Mouse (Mus musculus) CH12.LX (cell line): ENCODE results near the gene Slc7a7. TPM values are rescaled to one million over a fixed set of nuclear protein-coding genes. Genes with fewer than 3 reads are reported as not detected.

Experiments used
- DNase-seq: peaks from one replicate; pipeline ENCODE4 v3.0.0-alpha.2; 2013; ENCODE audit errors: extremely low read depth
- H3K27ac ChIP-seq: 2 replicates; pipeline ENCODE4 v1.5.1; 2012; ENCODE audit warnings: low read depth, mild to moderate bottlenecking, control low read depth, moderate library complexity; ENCODE audit not compliant: insufficient read depth
- H3K27me3 ChIP-seq: replicated peaks from 2 replicates; pipeline ENCODE3; 2012; ENCODE audit warnings: inconsistent platforms
- H3K36me3 ChIP-seq, 2 experiments: replicated peaks in 1 of 2; 2 replicates each; pipeline versions ENCODE3 to v1.6.1; 2012; ENCODE audit warnings: inconsistent platforms in 1 of 2, low read length in 1 of 2, mild to moderate bottlenecking in 1 of 2, mixed read lengths in 1 of 2, moderate library complexity in 1 of 2; ENCODE audit not compliant: control insufficient read depth in 1 of 2, insufficient read depth in 1 of 2
- H3K4me1 ChIP-seq, 2 experiments: 2 replicates each; pipeline ENCODE4 v1.6.1; 2012; ENCODE audit warnings: inconsistent platforms in 1 of 2, moderate library complexity in 1 of 2; ENCODE audit not compliant: insufficient read depth in 2 of 2, control insufficient read depth in 1 of 2
- H3K4me2 ChIP-seq: 2 replicates; pipeline ENCODE4 v1.6.1; 2012; ENCODE audit warnings: low read depth, mild to moderate bottlenecking, control low read depth; ENCODE audit not compliant: poor library complexity, insufficient read depth, severe bottlenecking
- H3K4me3 ChIP-seq, 3 experiments: fragments of 150-350 bp in 1 of 3; sonication (generic) in 1 of 3; replicated peaks in 1 of 3; 2 replicates each; pipeline versions ENCODE3 to v1.5.1; 2011 to 2012; ENCODE audit warnings: low read depth in 2 of 3, low read length in 2 of 3, mild to moderate bottlenecking in 2 of 3, moderate library complexity in 2 of 3, control low read depth in 1 of 3, improper control_type of control experiment in 1 of 3, inconsistent platforms in 1 of 3, mixed read lengths in 1 of 3; ENCODE audit not compliant: poor library complexity in 1 of 3
- H3K79me2 ChIP-seq: replicated peaks from 2 replicates; pipeline ENCODE4 v1.6.1; 2012; ENCODE audit warnings: mild to moderate bottlenecking, moderate library complexity; ENCODE audit not compliant: control insufficient read depth, poor library complexity, insufficient read depth, severe bottlenecking; ENCODE audit errors: extremely low read depth
- H3K9ac ChIP-seq: 2 replicates; pipeline ENCODE4 v1.6.1; 2012; ENCODE audit warnings: low read depth, mild to moderate bottlenecking, control low read depth, moderate library complexity; ENCODE audit not compliant: insufficient read depth
- H3K9me3 ChIP-seq: replicated peaks from 2 replicates; pipeline ENCODE3; 2012; ENCODE audit warnings: low read length, inconsistent platforms, mixed read lengths
- CHD2 ChIP-seq: IDR thresholded peaks from 2 replicates; pipeline ENCODE4 v1.6.1; 2011; ENCODE audit warnings: low read length, improper control_type of control experiment
- E2F4 ChIP-seq: IDR thresholded peaks from 2 replicates; pipeline ENCODE4 v1.6.1; 2011; ENCODE audit warnings: low read depth, low read length, improper control_type of control experiment; ENCODE audit not compliant: insufficient replicate concordance
- ELF1 ChIP-seq: IDR thresholded peaks from 2 replicates; pipeline ENCODE4 v1.6.1; 2014; ENCODE audit warnings: low read depth, mild to moderate bottlenecking, inconsistent platforms, low read length, improper control_type of control experiment
- GABPA ChIP-seq: IDR thresholded peaks from 2 replicates; pipeline ENCODE4 v1.6.1; 2012; ENCODE audit warnings: low read depth, low read length, improper control_type of control experiment, inconsistent platforms; ENCODE audit not compliant: insufficient replicate concordance
- HCFC1 ChIP-seq: IDR thresholded peaks from 2 replicates; pipeline ENCODE4 v1.6.1; 2012; ENCODE audit warnings: low read depth, mild to moderate bottlenecking, inconsistent platforms, low read length, improper control_type of control experiment
- IRF4 ChIP-seq: IDR thresholded peaks from 2 replicates; pipeline ENCODE4 v1.6.1; 2014; ENCODE audit warnings: low read depth, mild to moderate bottlenecking, inconsistent platforms, low read length, improper control_type of control experiment
- MAFK ChIP-seq: IDR thresholded peaks from 2 replicates; pipeline ENCODE4 v1.6.1; 2011; ENCODE audit warnings: low read length, improper control_type of control experiment; ENCODE audit not compliant: insufficient replicate concordance
- MEF2A ChIP-seq: IDR thresholded peaks from 2 replicates; pipeline ENCODE4 v1.6.1; 2014; ENCODE audit warnings: low read depth, mild to moderate bottlenecking, inconsistent platforms, low read length, improper control_type of control experiment, borderline replicate concordance
- NELFE ChIP-seq: IDR thresholded peaks from 2 replicates; pipeline ENCODE4 v1.6.1; 2011; ENCODE audit warnings: low read depth, low read length, improper control_type of control experiment
- POLR2A ChIP-seq: IDR thresholded peaks from 2 replicates; pipeline ENCODE4 v1.6.1; 2011; ENCODE audit warnings: low read depth, mild to moderate bottlenecking, improper control_type of control experiment, low read length
- SMC3 ChIP-seq: IDR thresholded peaks from 2 replicates; pipeline ENCODE4 v1.6.1; 2011; ENCODE audit warnings: low read depth, low read length, improper control_type of control experiment
- TBP ChIP-seq: conservative IDR thresholded peaks from 2 replicates; pipeline ENCODE4 v1.6.1; 2011; ENCODE audit warnings: low read depth, low read length, improper control_type of control experiment
- TCF12 ChIP-seq: IDR thresholded peaks from 2 replicates; pipeline ENCODE4 v1.6.1; 2014; ENCODE audit warnings: low read depth, mild to moderate bottlenecking, inconsistent platforms, low read length, improper control_type of control experiment
- UBTF ChIP-seq: IDR thresholded peaks from 2 replicates; pipeline ENCODE4 v1.6.1; 2012; ENCODE audit warnings: low read depth, mild to moderate bottlenecking, inconsistent platforms, low read length, improper control_type of control experiment, moderate library complexity
- ZNF384 ChIP-seq: IDR thresholded peaks from 2 replicates; pipeline ENCODE4 v1.6.1; 2012; ENCODE audit warnings: low read depth, low read length, improper control_type of control experiment, inconsistent platforms
- dilution Hi-C: fragments of 300-500 bp; cut with MboI; formaldehyde crosslinking; loops from 2 replicates; pipeline ENCODE4 v1.14.3; 2020; ENCODE audit warnings: low sequenced_read_pairs; ENCODE audit not compliant: extremely low pct_unique_long_range_greater_than_20kb, extremely low pct_ligation_motif_present
- in situ Hi-C: fragments of 300-500 bp; cut with MboI; formaldehyde crosslinking; loops from 3 replicates; pipeline ENCODE4 v1.14.3; 2019; ENCODE audit warnings: low sequenced_read_pairs, low pct_ligation_motif_present, low pct_unique_long_range_greater_than_20kb, mixed read lengths
- polyA plus RNA-seq: library from polyadenylated mRNA; unstranded; fragments of >175 nt; gene quantifications from 2 replicates; pipeline ENCODE4 v1.2.1, GENCODE M21; 2012; ENCODE audit warnings: low read depth; ENCODE audit not compliant: insufficient read length
- total RNA-seq, 2 experiments: library from RNA; depleted of rRNA; stranded (reverse); fragments of 300-350 nt in 1 of 2; fragments of >200 nt in 1 of 2; gene quantifications; 2 replicates each; pipeline ENCODE4 v1.2.3; 2012 to 2014

Gene Slc7a7
- total and polyA plus RNA-seq, 3 experiments = 27.8 to 50.4 (median 45.4) TPM

GRCm38 (mm10) chr14:54428421-54428820 lies 10.8 kb upstream of the Slc7a7 start:
- Histone ChIP-seq H3K4me3 (no peak overlapping the region), H3K27me3 (no peaks in the 10 kb centered on the region), H3K4me1 (peaks cover 2 to 27% of the 10 kb centered on the region in 2 experiments; a peak in 2 of 4 replicates), H3K79me2 (no peaks in the 10 kb centered on the region), H3K27ac (no peak overlapping the region), H3K4me2 (no peak overlapping the region), H3K9ac (no peak overlapping the region), H3K9me3 (no peaks in the 10 kb centered on the region), H3K36me3 (peaks cover 13 to 29% of the 10 kb centered on the region in 2 experiments)
- in situ Hi-C loops = no loop called here
- dilution Hi-C loops = no loop called here
- DNase-seq = no peak
- TF ChIP-seq TCF12 (no peak), POLR2A (no peak), MAFK (no peak), SMC3 (no peak), NELFE (no peak), MEF2A (no peak), ZNF384 (no peak), TBP (no peak), HCFC1 (no peak), ELF1 (no peak), UBTF (no peak), E2F4 (no peak)
- TF ChIP-seq, all 38 proteins: peak for 0

- no peak overlapping the region for H3K27ac ChIP-seq
- dilution Hi-C loops (no loop called here), in situ Hi-C loops (no loop called here)
- no peaks in the 10 kb centered on the region for H3K27me3 ChIP-seq
- H3K9ac ChIP-seq = peak overlapping the region; percentile 98; the same call in 1 of the 2 replicates
- H3K9me3 ChIP-seq = no peaks in the 10 kb centered on the region
- peak overlapping the region; percentile 95 for H3K4me2 ChIP-seq
- H3K79me2 ChIP-seq = no peaks in the 10 kb centered on the region
- no peak for DNase-seq
- peaks cover 0 to 25% of the 10 kb centered on the region in 2 experiments; a peak in 2 of 4 replicates for H3K4me1 ChIP-seq
- TF ChIP-seq CHD2 = no peak
- TF ChIP-seq GABPA = no peak
- no peak for TF ChIP-seq IRF4
- H3K36me3 ChIP-seq = peaks cover 13 to 29% of the 10 kb centered on the region in 2 experiments
- H3K4me3 ChIP-seq = peak overlapping the region in 2 of 3 experiments; percentile 78 to 86
Observed at GRCm38 (mm10) chr14:54427696-54428095, 10.1 kb upstream of the Slc7a7 start.
